Mouse (Mus musculus): ENCODE measurements around the gene Gng2.

The Gng2 gene

GRCm38 (mm10) chr14:19977271-19978024, at the start of gene Gng2:
Gene Gng2, minus strand, starts transcription at chr14:19977627.
- peak in 1 of 2 experiments; percentile 25 for DNase-seq

- no peak for DNase-seq
Observed at GRCm38 (mm10) chr14:20024888-20025719, 47.7 kb upstream of the Gng2 start.

DNA sequence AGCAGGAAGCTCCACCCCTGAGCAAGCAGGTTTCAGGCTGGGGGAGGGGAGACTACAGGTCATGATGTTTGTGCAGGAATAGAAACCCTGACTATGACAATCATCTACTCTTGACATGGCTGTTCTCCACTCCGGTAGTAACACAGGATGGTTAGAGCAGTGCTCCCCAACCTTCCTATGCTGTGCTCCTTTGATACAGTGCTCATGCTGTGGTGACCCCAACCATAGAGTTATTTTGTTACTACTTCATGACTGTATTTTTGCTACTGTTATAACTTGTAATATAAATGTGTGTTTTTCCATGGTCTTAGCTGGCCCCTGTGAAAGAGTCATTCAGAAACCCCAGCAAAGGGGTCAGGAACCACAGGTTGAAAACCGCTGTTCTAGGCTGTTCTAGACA, 46.5 kb upstream of the Gng2 start:
- DNase-seq: no peak

DNA sequence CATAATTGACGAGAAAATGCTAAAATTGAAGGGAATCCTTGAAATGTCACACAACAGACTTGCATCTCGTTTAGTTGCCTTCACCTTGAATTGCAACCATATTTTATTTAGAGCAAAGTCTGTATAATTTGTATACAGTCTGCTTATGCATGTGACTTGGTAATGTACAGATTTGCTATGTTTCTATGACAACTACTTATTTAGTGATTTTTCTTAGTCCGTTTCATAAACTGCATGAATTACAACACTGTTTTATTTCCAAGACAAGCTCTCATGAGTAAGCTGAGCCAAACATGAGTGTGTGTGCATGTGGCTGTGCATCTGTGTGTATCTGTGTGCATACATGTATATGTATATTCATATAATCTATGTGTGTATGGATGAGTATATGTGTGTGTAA, 42.1 kb upstream of the Gng2 start:
- no peak for DNase-seq

DNA sequence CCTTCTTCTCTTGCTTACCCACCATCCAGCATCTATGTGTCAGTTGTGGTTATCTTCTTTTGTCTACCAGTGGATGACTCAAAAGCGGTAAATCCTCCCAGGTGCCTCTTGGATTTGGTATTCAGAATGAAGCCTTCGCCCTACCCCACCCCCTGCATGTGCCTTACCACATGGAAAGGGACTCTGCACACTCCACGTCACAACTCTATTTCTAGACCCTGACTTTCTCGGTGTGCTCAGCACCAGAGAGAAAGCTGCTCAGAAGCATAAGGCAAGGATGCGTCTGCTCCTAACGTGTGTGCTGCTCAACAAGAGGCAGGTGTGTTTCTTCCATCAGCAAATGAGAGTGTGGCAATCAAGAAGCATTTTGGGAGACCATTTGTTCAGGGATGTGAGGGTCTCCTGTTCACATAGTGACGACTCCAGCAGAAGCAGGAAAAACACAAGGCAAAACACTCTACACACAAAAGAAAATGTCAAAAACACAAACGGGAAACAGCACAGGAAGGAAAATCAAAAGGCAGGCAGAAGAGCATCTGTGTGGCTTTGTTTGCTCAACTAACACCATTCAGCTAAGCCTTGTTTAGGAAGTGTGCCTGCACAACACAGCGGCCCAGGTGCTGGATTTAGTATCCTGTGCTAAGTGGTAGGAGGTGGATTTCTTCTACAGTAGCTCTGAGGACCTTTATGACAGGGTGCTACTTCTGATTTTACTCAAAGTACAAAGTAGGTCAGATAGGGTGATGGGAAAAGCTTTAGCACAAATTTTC, 35.3 kb upstream of the Gng2 start:
- no peak for DNase-seq

DNA sequence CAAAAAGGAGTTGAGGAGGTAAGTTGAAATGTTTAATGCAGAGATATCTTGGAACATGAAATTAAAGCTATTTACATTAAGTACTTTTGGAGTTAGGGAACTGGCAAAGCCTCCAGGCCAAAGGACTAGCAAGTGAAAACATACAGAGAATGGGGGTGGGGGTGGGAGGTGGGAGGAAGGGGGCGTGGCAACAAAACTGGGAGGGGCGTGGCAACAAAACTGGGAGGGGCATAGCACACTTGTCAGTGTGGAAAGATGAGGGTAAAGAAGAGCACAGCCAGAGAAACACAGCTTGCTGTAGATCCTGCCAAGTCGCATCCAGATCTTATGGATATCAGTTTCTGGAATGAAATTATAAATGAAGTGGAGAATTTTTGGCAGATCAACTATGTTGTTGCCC, 30.0 kb upstream of the Gng2 start:
- no peak for DNase-seq

DNA sequence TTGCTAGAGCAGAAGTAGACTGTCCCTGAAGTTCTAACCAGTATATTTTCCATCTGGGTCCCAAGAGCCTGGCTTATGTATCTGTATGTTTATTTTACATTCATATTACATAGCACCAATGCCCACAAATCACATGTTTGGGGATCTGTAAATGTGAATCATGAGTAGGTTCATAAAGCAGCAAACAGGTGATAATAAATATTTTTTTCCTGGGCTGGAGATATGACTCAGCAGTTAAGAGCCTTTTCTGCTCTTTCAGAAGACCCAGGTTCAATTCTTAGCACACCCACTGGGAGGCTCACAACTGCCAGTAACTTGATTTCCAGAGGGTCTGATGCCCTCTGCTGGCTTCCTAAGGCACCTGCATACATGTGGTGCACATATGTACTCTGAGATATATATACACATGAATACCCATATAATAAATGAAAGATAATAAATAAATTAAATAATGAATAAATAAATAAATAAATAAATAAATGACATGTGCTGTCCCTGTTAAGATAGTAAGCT, 27.4 kb upstream of the Gng2 start:
- DNase-seq: no peak

GRCm38 (mm10) chr14:19996853-19997252, 19.4 kb upstream of the Gng2 start:
- DNase-seq: no peak

- no peak for DNase-seq
Observed at GRCm38 (mm10) chr14:19995943-19996342, 18.5 kb upstream of the Gng2 start.

- no peak for DNase-seq
Observed at GRCm38 (mm10) chr14:19994068-19994467, 16.6 kb upstream of the Gng2 start.

- DNase-seq: no peak
Observed at GRCm38 (mm10) chr14:19993570-19993883, 16.1 kb upstream of the Gng2 start.

DNA sequence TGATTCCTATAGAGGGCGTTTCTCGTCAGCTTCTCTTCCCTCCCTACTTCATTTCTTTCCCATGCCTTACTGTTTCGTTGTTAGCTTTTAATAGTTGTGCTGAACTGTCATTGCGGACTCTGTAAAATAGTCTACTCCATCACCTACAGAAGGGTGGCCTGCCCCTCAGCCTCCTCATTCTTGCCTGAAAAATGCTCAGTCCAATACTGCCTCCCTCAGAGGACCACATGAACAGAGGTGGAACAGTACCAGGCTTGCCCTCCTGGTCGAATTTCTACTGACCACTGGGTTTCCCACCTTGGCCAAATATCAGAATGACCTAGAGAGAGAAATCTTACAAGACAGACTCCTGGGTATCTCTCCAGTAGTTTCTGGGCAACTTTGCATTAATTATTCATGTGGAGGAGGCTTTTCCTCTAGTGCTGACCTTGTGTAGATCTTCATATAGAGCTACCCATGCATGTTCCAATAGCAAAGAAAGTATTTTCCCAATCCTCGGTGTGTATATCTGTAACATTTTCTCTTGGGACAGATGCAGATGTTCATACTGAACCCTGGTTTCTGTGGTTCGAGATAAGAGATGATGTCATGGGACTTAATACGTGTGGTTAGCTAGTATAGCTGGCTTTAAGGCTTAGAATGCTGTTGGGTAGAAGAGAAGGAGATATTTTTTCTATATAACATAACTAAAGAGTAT, 15.6 kb upstream of the Gng2 start:
- no peak for DNase-seq

- no peak for DNase-seq
Observed at GRCm38 (mm10) chr14:19991861-19992260, 14.4 kb upstream of the Gng2 start.

DNA sequence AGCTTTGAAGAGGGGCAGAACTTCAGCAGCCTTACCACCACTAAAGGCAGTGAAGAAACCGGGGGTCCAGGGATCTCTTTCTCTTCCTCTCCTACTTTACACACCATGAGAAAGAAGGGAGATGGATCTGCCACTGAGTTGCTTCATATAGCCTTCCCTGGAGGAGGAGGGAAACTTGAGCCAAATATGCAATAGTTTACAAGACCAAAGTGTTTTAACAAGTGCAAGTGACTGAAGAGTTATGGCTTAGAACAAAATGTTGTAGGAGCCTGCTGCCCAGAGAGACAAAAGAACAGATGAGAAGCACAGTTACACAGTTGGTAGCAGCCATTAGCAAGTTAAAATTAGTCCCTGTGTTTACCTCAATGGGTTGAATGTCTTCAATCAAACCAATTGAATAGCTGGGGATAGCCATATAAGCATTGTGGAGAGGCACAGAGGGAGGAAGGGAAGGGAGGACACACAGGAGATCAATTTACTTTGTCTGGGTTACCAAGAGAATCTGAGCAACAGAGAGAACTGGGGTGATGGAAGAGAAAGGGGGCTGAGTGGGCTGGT, 13.1 kb upstream of the Gng2 start:
- DNase-seq: no peak

- no peak for DNase-seq
Observed at GRCm38 (mm10) chr14:19988410-19988809, 11.0 kb upstream of the Gng2 start.

- DNase-seq: peak in 1 of 2 experiments; percentile 20
Observed at GRCm38 (mm10) chr14:19987358-19987834, 10.0 kb upstream of the Gng2 start.

- DNase-seq: peak; percentile 63 to 69
Observed at GRCm38 (mm10) chr14:19986614-19987357, 9.4 kb upstream of the Gng2 start.

GRCm38 (mm10) chr14:19985912-19986613, 8.6 kb upstream of the Gng2 start:
- no peak for DNase-seq

- DNase-seq: no peak
Observed at GRCm38 (mm10) chr14:19985107-19985911, 7.9 kb upstream of the Gng2 start.

Measured in cerebellum, adult 18-20 months (tissue).